Mouse (Mus musculus): ENCODE results near the gene Tmem44.

- TF ChIP-seq POLR2A (IDR thresholded peaks at IDR 0.05; ENCODE audit: extremely low read depth, insufficient read depth, low read length) (no peak), CTCF (IDR thresholded peaks at IDR 0.05; ENCODE audit: low read depth, low read length) (no peak)
Measured at GRCm38 (mm10) chr16:30490791-30491190, 59.9 kb downstream of the Tmem44 start.

All from liver, adult 2 months (tissue).